Mouse (Mus musculus) E14TG2a.4 (cell line): ENCODE measurements around the gene Wdtc1.

Experiments used
- CTCF ChIP-seq: conservative IDR thresholded peaks from 2 replicates; pipeline ENCODE4 v1.5.1; 2014; ENCODE audit warnings: low read length
- POU5F1 ChIP-seq: IDR thresholded peaks from 2 replicates; pipeline ENCODE4 v1.6.1; 2014; ENCODE audit warnings: low read length, borderline replicate concordance

- TF ChIP-seq CTCF: no peak
- no peak for TF ChIP-seq POU5F1
These were observed 20.0 kb downstream of the Wdtc1 start for GRCm38 (mm10) chr4:133333306-133333705.
